Mouse (Mus musculus) bone marrow, adult 2 months (tissue): Measurements from ENCODE around the gene Dhx37.

ENCODE experiments used
- CTCF ChIP-seq: fragments of 200-500 bp; IDR thresholded peaks from 2 replicates; pipeline ENCODE4 v1.5.1; 2011; ENCODE audit warnings: low read length, control low read depth; ENCODE audit not compliant: control insufficient read depth, insufficient read depth
- POLR2A ChIP-seq: fragments of 200-500 bp; IDR thresholded peaks from 2 replicates; pipeline ENCODE4 v1.6.1; 2011; ENCODE audit warnings: low read depth, mild to moderate bottlenecking, control low read depth, low read length, borderline replicate concordance; ENCODE audit not compliant: control insufficient read depth

DNA sequence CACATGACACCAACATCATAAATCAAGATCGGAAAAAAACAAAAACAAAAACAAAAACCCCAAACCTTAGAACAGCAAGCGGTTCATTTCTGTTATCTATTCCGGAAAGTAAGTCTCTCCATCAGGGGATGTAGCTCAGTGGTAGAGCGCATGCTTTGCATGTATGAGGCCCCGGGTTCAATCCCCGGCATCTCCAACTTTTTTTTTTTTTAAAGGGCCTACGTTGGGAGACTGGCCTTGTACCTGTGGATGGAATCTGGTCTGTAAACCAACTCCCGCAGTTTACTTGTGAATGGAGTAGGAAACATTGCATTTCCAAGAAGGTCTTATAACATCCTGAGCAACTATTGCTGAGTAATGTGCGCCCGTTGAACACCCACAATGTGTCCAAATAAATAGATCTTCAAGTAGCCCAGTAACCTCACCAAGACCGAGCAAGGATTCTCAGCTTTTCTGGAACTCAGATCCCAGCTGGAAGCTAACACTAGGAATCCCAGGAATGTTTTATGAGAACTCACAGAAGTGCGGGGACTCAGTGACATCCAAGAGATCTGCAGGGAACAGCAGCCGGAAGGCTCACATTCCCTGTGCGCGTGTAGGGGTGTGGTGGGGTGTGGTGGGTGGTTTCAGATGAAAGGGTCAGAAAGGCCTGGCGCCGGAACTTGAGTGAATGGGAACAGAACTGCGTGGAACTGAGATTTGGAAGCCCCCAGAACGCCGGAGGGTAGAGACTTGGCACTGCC lies 24.4 kb downstream of the Dhx37 start:
- TF ChIP-seq POLR2A (no peak), CTCF (no peak)
